ENCODE assay signal across 21 mouse cellular contexts in the genomic region with DNA sequence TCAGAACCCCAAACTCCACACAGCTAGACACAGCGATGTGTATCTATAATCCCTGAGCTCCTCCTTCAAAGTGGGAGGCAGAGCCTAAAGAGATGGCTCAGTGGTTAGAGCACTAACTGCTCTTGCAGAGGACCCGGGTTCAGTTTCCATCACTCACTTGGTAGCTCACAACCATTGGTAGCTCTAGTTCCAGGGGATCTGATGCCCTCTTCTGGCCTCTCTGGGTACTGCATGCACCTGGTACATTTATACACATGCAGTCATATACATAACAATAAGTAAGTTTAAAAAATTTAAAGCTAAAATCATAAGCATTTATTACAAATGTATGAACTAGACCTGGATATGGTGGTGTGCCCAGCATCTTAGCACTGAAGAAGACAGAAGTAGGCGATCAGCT. TPM values are rescaled to one million over a fixed set of nuclear protein-coding genes. Genes with fewer than 3 reads are reported as not detected.
DNase-seq lines count a peak whose midpoint lies in the region; ATAC-seq and TF ChIP-seq lines count a peak whose summit lies in the region.
"Had no signal": no experiment of that assay in that cellular context is flagged by ENCODE, and none has a peak within 500 bp of the region (broad histone marks: within the 10 kb centered on the region; RNA-seq: fewer than 3 reads in every experiment).

No protein-coding gene starts in this region.

- no peak for ATAC-seq in kidney, postnatal 0 days (replicated peaks; ENCODE audit: low FRiP score, low read depth)

- intact Hi-C loops in gastrocnemius, postnatal 36 days (cut with DNase I), result no loop called here

- H3K36me3 ChIP-seq in kidney, postnatal 0 days (ENCODE audit: insufficient read depth, low read length), result no peaks in the 10 kb centered on the region
- H3K36me3 ChIP-seq: hindbrain, embryonic 12.5 days had no signal

- H3K27me3 ChIP-seq in kidney, postnatal 0 days (ENCODE audit: insufficient read depth, low read length), result no peaks in the 10 kb centered on the region
- H3K27me3 ChIP-seq: hindbrain, embryonic 12.5 days had no signal

- H3K9ac ChIP-seq in kidney, postnatal 0 days (ENCODE audit: low read depth, low read length), result no peak overlapping the region
- H3K9ac ChIP-seq: hindbrain, embryonic 12.5 days had no signal

- no peaks in the 10 kb centered on the region for H3K9me3 ChIP-seq in kidney, postnatal 0 days (replicated peaks; ENCODE audit: low read length)

- H3K4me3 ChIP-seq in kidney, postnatal 0 days (replicated peaks; ENCODE audit: low read depth, low read length), result no peak overlapping the region
- H3K4me3 ChIP-seq: hindbrain, embryonic 12.5 days had no signal

- H3K27ac ChIP-seq in kidney, postnatal 0 days, result no peak overlapping the region
- H3K27ac ChIP-seq: hindbrain, embryonic 12.5 days had no signal

- no peak for DNase-seq in kidney, postnatal 0 days (ENCODE audit: low spot score)
- no peak for DNase-seq in kidney, adult 9 months
- peak; percentile 32 for DNase-seq in 3T3-L1 (ENCODE audit: low read depth, low spot score)
- DNase-seq in A20 (ENCODE audit: low read depth, low spot score), result peak; percentile 16
- peak; percentile 60 for DNase-seq in R1 (ENCODE audit: low read depth, low spot score)
- no peak for DNase-seq in right cerebral cortex, adult 18-20 months
- DNase-seq in gastrocnemius, postnatal 36 days, result no peak
- DNase-seq in spleen, adult 18-20 months, result no peak
- DNase-seq: cerebellum, adult 11 months; kidney, adult 18-20 months; thymus, postnatal 4 days had no signal

- peak; percentile 47; the same call in 1 of the 2 replicates for TF ChIP-seq CTCF in kidney, postnatal 0 days (IDR thresholded peaks at IDR 0.05; ENCODE audit: low read depth)

- H3K4me1 ChIP-seq in kidney, postnatal 0 days (replicated peaks; ENCODE audit: insufficient read depth, low read length), result no peaks in the 10 kb centered on the region
- H3K4me1 ChIP-seq: hindbrain, embryonic 12.5 days had no signal

- 95% methylated on average over 3 of the region's 3 CpGs for WGBS in kidney, postnatal 0 days

- no peak overlapping the region for H3K4me2 ChIP-seq in kidney, postnatal 0 days (ENCODE audit: low read length)
- H3K4me2 ChIP-seq: hindbrain, embryonic 12.5 days had no signal

RNA-seq across cellular contexts. Expression of gene Smurf1, which starts 17.6 kb away (rescaled TPM):
- 12.6 and 13.4 TPM in 2 replicates for polyA plus RNA-seq in kidney, postnatal 0 days (2015; fragmentation: Nextera tagmentation; extraction: Ambion mirVana)
- total RNA-seq in gastrocnemius, postnatal 36 days (2021), result 10 to 100 TPM in 1 of 2 experiments, 1 to 10 TPM in 1; 9.4 to 11.0 TPM

RNA-seq across cellular contexts. Expression of gene Gm4871, which starts 49.3 kb away (rescaled TPM):
- not detected in 2 replicates for polyA plus RNA-seq in kidney, postnatal 0 days (2015; fragmentation: Nextera tagmentation; extraction: Ambion mirVana)
- total RNA-seq in gastrocnemius, postnatal 36 days (2021), result not detected
- total RNA-seq: gastrocnemius, postnatal 4 days; megakaryocyte, adult 5-6 weeks had no signal
- polyA plus RNA-seq: embryonic facial prominence, embryonic 11.5 days; heart, embryonic 14.5 days; hindbrain, embryonic 12.5 days; large intestine, adult 2 months; limb, embryonic 11.5 days; liver, embryonic 16.5 days; neural tube, embryonic 14.5 days; stomach, embryonic 16.5 days had no signal

RNA-seq across cellular contexts. Expression of gene 1700018F24Rik, which starts 59.6 kb away (rescaled TPM):
- not detected in 2 replicates for polyA plus RNA-seq in kidney, postnatal 0 days (2015; fragmentation: Nextera tagmentation; extraction: Ambion mirVana)
- not detected for total RNA-seq in gastrocnemius, postnatal 36 days (2021)
- total RNA-seq: gastrocnemius, postnatal 4 days; megakaryocyte, adult 5-6 weeks had no signal
- polyA plus RNA-seq: embryonic facial prominence, embryonic 11.5 days; heart, embryonic 14.5 days; hindbrain, embryonic 12.5 days; large intestine, adult 2 months; limb, embryonic 11.5 days; liver, embryonic 16.5 days; neural tube, embryonic 14.5 days; stomach, embryonic 16.5 days had no signal

Comparison
In these comparisons a context has a peak if more than half of its experiments do, and no peak if none do; other contexts are left out.
1. DNase-seq: peak in 3T3-L1 (single experiment), A20 (single experiment) and R1 (single experiment); none in kidney, postnatal 0 days (single experiment), kidney, adult 9 months (single experiment), right cerebral cortex, adult 18-20 months (single experiment), gastrocnemius, postnatal 36 days (0 of 2) and spleen, adult 18-20 months (0 of 2).